Mouse (Mus musculus) cerebellum, adult 2 months (tissue): Measurements from ENCODE around the gene E130308A19Rik.

ENCODE experiments used
- CTCF ChIP-seq: fragments of 200-500 bp; IDR thresholded peaks from 2 replicates; pipeline ENCODE4 v1.5.1; 2011; ENCODE audit warnings: low read depth, mild to moderate bottlenecking, control low read depth, low read length, moderate library complexity, borderline replicate concordance; ENCODE audit not compliant: insufficient read depth
- POLR2A ChIP-seq: fragments of 200-500 bp; IDR thresholded peaks from 2 replicates; pipeline ENCODE4 v1.6.1; 2011; ENCODE audit warnings: low read length, control low read depth, borderline replicate concordance; ENCODE audit not compliant: insufficient read depth

GRCm38 (mm10) chr4:59656061-59656642, 30.1 kb downstream of the E130308A19Rik start:
- TF ChIP-seq POLR2A, result no peak
- no peak for TF ChIP-seq CTCF
